Mouse (Mus musculus) heart, postnatal 10 days (tissue): ENCODE results near the gene Map6. TPM values are rescaled to one million over a fixed set of nuclear protein-coding genes. Genes with fewer than 3 reads are reported as not detected.
A peak's percentile ranks its signal among the peaks of the same experiment; 100 is the strongest.

Experiments
- DNase-seq, 2 experiments: peaks; one replicate each; pipeline ENCODE4 v3.0.0; 2021
- intact Hi-C: fragments of 180-260 bp; cut with DNase I; formaldehyde crosslinking; loops from one replicate; pipeline ENCODE4 v1.15.1; 2025
- total RNA-seq, 2 experiments: library from RNA; stranded (reverse); gene quantifications; 2 replicates each; pipeline ENCODE4 v1.2.3; 2021

Gene Map6
- total RNA-seq, 2 experiments from 2014 or later = 5.1 to 6.0 TPM

DNA sequence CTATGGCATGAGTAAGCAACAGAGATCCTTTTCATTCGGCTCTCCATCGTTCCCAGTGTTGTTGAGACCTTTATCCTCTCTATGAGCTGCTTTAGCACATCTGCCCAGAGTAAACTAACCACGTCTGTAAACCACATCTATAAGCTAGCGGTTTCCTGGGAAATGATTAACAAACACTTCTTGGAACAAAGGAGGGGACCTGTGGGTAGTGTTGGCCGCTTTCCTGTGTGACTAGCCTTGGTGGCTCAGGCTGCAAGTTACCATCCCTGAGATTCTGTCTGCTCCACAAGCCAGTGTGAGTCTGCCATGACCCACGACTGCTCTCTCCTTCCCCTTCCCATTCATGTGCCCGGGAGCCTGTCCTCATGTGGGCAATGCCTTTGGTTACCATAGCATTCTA, 44.2 kb downstream of the Map6 start:
- intact Hi-C loops = no loop called here

DNA sequence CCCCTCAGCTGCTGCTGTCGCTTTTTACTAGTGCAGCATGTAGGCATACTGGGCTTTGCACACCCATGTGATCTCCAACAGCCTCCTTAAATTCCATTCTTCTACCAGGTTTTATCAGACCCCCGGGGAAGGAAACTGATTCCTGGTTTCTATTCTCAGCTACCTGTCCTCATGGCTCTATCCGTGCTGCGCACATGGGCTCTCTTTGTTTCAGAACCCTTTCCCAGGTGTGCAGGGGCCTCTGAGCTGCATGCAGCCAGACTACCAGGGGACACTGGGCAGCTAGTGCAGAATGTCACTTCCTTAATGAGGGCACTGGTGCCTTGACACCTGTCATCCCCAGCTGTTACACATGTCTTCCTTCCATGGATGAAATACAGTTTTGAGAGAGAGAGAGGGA, 44.8 kb downstream of the Map6 start:
- no peak for DNase-seq
- intact Hi-C loops = no loop called here

More for the DNA sequence above, 44.2 kb downstream of the Map6 start:
- DNase-seq = no peak

DNA sequence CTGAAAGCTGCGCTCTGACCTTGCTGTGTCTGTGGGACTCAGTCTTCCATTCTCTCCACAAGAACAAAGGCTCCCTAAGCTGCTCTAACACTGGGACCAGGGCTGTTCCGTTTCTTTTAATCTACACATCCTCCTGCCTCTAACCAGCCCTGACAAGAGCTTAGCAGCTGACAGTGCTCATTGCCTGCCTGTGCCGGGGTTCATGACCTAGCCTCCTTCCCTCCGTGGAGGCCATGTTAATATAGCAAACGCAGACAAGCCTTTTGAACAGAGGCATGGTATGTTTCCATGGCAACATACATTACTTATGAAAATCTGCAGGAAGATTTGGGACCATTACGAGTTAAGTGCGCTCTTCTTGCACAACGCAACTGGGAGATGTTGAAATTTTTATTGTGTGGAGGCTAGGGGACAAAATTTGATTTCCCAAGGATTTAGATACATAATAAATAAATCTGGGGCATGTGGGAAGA, 45.5 kb downstream of the Map6 start:
- no peak for DNase-seq
- intact Hi-C loops = no loop called here

DNA sequence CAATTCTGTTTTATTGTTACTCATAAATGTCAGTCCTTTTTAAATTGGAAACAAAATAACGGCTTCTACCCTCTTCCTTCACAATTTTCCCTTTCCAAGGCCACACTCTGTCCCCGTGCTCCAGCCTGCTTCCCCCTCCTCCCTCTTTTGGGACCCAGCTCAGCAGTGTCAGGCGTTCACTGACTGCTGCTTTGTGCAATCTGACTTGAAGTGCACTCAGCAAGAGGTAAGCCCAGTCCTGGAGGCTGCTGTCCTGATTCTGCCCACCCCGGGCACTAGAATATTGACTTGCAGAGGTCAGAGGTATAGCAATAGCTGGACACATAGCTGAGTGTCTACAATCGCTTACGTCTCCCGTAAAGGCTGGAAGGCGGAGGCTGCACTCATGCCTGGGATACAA, 46.0 kb downstream of the Map6 start:
- no peak for DNase-seq
- intact Hi-C loops = no loop called here

DNA sequence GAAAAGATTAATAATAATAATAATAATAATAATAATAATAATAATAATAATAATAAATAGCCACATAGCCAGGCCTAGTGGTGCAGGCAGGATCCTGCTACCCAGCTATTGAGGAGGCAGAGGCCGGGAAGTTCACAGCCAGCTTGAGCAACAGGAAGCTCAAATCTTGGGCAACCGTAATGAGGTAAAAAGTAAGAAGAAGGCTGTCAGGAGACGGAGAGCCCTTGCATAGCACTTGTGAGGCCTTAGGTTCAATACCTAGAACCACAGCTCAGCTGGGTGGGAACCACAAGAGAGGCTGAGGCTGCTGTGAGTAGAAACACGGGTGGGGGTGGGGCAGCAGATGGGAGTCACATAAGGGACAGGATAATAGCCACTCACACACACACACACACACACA, 47.3 kb downstream of the Map6 start:
- no peak for DNase-seq
- intact Hi-C loops = no loop called here

DNA sequence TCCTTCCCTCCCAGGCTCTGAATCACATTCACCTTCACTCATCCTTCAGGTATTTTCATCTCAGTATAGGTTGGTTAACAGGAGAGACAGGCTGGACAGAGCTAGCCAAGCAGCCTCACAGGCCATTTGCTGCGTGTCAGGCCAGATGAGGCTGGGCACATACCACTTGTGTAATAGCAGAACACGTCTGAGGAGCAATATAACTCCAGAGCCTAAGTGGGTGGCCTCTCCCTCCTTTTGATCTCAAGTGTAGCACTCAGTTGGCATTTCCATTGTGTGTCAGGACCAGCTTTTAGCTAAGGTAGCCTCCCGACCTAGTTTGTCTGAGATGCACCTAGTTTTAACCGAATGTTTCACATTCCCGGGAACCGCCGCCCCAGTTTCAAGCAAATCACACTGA, 49.0 kb downstream of the Map6 start:
- intact Hi-C loops = no loop called here
- DNase-seq = no peak

DNA sequence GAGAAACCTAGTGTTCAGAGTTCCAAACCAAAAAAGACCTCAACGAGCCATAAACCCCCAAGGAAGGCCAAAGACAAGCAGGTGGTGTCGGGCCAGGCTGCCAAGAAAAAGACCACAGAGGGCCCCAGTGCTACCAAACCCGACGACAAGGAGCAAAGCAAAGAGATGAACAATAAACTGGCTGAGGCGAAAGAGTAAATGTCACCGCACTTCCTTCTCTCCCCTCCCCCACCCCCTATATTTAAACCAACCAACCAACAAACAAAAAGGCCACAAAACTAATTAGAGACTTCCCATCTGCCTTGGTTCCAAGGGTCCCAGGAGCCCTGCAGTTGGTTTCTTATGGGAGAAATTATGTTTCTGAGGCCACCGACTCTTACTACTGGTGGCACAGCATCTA, 50.2 kb downstream of the Map6 start:
- DNase-seq = no peak
- intact Hi-C loops = no loop called here

DNA sequence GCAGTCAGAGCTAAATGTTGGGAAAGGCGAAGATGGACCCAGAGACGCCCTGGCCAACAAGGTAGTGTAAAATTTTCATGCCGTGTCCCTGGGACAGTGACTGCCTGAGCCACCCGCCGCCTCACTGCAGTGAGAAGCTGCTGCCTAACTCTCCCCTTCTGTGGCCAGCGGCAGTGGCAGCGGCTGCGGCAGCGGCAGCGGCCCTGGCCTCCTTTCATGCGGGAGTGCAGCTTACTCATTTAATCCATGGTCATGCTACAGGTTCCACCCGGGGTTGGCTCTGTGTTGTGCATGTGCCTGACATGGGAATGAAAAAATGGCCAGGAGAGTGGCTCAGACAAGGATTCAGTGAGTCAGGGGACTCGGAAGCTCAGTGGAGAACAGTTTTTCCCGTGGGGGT, 53.3 kb downstream of the Map6 start:
- intact Hi-C loops = no loop called here
- no peak for DNase-seq

DNA sequence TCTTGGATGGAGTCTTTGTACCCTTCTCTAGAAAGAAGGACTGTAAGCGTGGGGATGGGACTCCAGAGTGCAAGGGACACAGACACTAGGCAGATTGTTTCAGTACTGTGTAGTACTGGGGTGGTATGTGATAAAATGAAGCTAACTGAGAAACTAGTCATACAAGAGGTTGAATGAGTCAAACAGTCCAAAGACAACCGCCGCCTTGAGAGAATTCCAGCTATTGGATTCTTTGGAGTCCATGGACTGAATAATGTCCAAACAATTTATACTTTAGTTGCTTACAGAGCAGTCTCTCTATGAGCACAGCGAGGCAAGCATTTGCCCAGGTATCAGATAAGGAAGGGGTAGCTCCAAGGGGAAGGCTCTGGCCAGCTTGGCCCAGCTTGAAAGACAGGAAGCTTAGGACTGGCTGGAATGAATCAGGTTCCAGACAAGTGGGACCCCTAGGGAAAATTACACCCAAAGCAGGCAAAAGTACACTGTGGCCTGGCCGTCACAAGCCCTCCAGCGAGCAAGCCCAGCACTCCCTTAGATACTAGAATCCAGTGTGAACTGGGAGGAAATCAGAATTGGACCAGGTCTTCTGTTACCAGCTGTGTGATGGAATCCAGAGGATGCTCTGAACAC, 55.6 kb downstream of the Map6 start:
- intact Hi-C loops = no loop called here
- DNase-seq = no peak

DNA sequence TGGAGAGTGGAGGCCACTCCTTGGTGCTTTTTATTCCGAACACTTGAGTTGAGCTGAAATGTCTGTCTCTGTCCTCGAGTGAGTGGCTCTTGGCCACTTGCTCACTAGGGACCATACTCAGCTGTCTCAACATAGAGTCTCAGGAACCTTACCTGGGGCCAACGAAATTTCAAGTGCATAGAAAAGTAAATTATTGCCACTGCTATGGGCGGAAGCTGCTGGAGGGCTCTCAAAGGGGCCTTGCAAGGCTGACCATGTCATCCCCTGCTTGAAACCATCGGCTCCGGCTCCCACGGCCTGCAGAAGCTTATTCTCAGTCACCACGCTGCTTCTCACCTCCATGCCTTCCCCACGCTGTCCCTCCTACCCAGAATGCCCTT, 56.1 kb downstream of the Map6 start:
- intact Hi-C loops = no loop called here
- no peak for DNase-seq

DNA sequence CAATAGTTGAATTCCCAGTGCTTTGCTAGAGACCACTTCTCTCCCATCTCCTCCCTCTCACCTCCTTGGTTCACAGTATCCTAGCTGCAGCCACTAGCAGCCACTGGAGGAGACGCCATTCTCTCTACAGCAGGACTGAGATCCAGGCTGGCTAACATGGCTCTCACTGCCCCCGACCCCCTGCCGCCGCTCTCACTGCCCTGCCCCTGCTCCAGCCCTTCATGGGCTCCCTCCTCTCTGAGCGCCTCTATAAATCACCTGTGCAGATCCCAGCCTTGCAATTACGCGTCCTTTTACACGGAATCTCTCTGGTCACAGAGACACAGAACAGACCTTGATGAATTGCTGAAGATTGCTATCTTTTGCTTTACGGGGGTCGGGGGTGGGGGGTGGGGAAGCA, 57.6 kb downstream of the Map6 start:
- intact Hi-C loops = no loop called here

DNA sequence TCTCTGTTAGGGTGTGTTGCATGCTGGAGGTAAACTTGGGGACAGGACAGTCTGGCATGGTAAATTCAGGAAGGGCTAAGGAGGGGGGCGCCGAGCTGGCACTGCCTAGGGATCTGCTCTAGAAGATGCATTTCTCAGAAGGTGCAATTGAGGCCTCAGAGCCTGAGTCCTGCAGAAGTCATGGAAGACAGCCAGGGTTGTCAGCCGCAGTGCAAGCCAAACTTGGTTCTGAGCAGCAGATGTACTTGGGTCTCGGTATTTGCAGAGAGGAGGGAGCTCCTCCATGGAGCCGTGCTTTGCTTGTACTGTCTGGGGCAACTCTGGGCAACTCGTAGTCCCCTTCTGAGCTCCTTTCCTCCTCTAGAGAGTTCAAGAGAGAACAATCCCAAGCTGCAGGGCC, 58.9 kb downstream of the Map6 start:
- intact Hi-C loops = no loop called here

More for the DNA sequence above, 57.6 kb downstream of the Map6 start:
- no peak for DNase-seq

DNA sequence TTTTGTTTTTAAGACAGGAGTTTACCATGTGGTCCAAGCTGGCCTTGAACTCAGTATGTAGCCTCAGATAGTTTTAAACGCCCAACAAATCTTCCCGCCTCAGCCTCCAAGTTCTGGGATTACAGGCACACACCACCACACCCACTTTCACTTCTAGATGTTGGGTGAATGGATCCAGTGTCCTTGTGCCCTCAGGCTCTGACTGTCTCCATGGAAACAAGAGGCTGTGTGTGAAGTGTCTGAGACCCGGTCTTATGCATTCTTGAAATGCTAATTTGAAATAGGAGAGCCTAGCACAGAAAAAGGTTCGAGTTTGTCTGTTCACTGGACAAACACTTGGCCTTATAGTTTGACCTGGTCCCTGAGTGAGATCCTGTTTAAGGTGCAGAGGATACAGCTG, 61.6 kb downstream of the Map6 start:
- DNase-seq = no peak
- intact Hi-C loops = no loop called here

More for the DNA sequence above, 58.9 kb downstream of the Map6 start:
- peak in 1 of 2 experiments; percentile 41 for DNase-seq

DNA sequence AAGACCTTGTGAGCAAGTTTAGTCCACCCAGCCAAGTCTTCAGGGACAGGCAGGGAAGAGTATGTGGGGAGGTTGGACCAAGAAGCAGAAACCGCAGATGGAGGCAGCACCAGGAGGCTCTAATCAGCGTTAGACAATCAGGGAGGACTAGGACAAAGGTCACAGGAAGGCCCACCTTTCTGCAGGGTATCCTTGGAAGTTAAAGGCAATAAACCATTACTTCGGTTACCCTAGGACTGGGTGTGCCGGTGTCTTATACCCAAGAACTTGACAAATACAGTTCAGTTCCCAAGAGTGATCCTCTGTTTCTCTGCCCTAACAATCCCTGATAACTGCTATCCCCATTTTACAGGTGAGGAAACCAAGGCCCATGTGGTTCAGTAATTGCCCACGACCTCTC, 62.8 kb downstream of the Map6 start:
- intact Hi-C loops = no loop called here

DNA sequence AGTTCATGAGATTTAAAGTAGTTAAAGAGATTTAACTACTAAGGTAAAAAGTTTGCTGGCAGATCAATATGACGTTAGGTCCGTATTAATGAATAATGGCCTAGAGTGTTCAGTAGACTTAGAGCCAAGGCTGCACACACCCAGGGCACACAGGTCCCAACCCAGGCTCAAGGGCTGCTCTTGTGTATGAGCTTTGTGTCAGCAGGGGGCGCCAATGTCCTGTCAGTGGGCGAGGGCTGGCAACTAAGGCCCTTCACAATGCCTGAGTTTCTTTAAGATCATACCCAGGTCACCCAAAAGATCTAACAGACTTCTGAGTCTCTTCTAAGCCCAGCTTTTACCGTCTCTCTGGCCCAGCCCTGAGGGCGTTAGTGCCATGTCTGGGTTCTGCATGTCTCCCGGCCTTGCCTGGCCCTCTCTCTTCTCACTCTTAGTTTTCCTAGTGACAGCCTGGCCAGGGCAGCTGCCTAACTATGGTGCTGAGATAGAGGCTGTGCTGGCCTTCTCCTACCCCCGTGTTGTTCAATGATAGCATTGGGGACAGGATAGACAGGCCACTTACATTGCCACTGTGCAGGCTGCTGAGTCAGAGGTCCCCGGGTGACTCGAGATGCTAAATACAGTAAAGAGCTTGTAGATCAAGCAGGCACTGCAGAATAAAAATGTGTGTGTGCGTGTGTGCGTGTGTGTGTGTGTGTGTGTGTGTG, 65.7 kb downstream of the Map6 start:
- intact Hi-C loops = loop anchor here (1.0 to 2.0 kb wide), 2 partner anchors 32 to 118 kb away; no protein-coding TSS in a partner anchor

More for the DNA sequence above, 62.8 kb downstream of the Map6 start:
- no peak for DNase-seq

DNA sequence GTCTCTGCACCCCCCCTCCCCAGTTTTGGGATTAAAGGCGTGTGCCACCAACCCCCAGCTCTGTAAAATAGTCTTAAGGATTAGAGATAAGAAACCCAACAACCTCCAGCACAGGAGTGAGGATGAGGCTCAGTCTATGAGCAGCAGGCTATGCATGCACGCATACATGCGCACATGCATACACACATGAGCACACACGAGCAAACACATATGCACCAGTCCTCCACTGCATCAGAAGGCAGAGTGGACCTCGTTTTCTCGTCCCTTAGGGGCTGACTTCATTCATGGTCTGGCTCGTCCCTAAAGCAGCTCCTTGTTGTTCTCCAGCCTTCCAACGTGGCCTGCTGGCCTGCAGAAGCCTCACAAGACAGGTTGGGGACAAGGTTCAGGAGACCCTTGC, 73.5 kb downstream of the Map6 start:
- intact Hi-C loops = no loop called here

More for the DNA sequence above, 65.7 kb downstream of the Map6 start:
- DNase-seq = peak; percentile 90 to 96

DNA sequence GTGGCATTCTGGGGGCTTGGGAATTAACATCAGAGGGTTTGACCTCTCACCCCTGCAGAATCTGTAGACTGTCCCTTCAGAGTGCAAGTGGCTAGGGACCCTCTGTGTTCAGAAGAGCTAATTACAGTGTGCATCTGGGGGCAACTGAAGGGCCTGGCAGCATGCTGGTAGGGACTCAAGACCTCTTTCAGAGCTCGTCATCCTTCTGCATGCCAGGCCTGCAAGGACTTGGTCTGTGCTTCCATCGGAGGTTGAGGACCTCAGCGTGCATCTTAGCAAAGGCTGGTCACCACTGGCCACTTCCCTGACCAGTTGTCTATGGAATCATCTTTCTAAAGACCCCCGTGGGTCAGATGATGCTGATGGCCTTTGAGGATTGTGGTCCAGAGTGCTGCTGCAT, 76.3 kb downstream of the Map6 start:
- intact Hi-C loops = no loop called here
- DNase-seq = no peak

More for the DNA sequence above, 73.5 kb downstream of the Map6 start:
- no peak for DNase-seq

DNA sequence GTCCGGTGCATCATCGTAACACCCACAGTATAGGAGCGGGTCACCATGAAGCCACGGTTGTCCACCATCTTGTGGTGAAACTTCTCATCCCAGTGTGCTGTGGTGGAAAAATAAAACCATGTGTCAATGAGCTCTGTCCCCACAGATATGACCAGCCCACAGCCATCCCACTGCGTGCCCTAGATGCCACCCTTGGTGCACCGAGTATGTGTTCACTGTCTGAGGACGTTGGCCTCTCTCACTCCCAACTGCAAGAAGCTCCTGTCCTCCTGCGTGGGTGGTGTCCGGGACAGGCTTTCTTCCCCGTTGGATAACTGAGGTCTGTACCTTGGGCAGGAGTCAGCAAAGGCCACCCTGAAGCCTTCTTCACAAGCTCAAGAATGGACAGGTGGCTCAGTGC, 80.0 kb downstream of the Map6 start:
- intact Hi-C loops = loop anchor here (1.0 kb wide), 1 partner anchor 10 kb away; no protein-coding TSS in a partner anchor
- no peak for DNase-seq

DNA sequence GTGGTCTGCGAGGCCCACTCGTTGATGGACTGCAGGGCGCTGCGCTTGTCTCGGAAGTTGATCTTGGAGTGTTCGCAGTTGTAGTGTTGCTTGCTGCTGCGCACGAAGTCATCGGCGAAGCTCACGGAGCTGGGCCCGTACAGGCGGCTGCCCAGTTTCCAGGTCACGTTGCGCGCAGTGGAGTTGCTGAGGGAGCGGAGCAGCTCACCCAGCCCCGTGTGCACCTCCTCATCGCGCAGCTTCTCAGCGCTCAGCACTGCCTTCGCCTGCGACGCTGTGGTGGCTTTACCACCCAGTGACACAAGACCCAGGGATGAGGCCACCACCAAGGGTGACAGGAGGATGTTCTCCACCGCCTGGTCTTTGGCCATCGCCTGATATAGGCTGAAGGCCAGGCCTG, 81.6 kb downstream of the Map6 start:
- DNase-seq = no peak
- intact Hi-C loops = no loop called here

DNA sequence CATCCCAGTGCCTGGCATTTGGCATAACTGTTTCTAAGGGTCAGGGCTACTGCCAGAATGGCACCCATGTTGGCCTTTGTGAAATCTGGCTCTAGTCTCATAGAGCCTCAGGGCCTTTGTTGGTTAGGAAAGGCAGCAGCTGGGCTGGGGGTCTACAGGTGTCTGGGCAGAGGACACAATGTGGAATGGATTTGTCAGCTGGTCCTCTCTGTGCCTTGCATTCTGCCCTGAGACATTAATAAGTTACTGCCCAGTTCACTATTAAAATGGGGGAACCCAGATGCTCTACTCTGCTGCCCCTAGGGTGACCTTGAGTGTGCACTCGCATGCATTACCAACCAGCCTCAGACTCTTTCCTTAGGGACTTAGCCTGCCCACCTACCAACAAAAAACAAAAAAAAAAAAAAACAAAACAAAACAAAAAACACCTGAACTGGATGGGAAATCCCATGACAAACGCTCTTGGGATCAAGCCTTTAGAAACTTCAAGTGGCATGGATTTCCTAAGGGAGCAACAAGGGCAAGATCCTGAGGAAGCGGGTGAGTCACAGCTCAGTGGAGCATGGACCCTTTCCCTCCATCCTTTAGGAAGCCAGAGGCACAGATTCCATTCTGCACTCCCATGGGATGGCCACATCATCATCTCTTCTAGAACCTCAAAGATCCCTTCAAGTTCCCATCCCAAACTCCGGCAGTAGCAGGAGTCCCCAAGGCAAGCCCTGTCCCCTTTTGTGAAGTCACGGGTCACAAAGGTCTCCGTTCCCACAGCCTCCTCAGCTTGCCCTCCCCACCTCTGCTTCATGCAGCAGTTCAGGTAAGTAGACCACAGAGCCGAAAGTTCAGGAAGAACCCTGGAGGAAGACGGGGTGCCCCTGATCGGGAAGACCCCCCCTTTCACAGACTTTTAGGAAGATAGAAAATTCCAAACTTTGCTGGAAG, 82.8 kb downstream of the Map6 start:
- intact Hi-C loops = no loop called here
- no peak for DNase-seq

DNA sequence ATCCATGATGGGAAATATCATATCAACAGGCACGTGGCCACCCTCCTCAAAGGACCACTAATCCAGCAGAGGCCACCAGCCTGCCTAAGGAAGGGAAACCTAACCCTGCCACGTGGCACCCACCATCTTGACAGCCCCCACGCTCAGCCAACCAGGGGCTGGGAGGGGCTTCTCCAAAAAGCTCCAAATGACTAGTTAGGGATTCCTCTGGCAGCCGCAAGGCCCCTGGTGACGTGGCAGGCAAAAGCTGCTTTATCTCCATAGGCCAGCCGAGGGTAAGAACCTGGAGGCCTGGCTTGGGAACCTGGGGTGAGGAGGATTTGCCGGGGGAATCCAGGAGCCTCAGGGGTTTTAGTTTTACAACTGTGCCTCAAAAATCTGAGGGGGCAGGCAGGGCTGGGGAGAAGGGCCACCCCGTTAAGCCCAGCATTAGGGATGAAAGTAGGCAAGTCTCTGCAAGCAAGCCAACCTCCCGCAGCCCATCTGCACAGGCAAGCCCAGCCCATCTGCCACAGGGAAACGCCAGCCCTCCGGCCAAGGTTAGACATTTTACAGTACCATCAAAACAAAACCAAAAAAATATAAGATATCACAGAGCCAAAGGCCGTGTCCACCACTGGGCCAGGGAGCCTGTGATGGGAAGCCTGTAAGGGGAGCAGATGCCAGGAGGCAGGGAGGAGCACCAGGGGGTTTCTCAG, 84.0 kb downstream of the Map6 start:
- intact Hi-C loops = no loop called here
- DNase-seq = peak; percentile 66 to 75
